Mouse (Mus musculus): ENCODE results near the gene Foxl1. TPM values are rescaled to one million over a fixed set of nuclear protein-coding genes. Genes with fewer than 3 reads are reported as not detected.

Gene Foxl1
- total RNA-seq, 2 experiments from 2014 or later, result not detected

- DNase-seq, result no peak
- intact Hi-C loops (cut with DNase I), result no loop called here
- Histone ChIP-seq H3K4me3 (no peak overlapping the region), H3K27ac (no peak overlapping the region)
- no peak for TF ChIP-seq CTCF (IDR thresholded peaks at IDR 0.05)
These were observed 42.2 kb upstream of the Foxl1 start for GRCm38 (mm10) chr8:121085561-121085960.

- no peak for DNase-seq
- H3K4me3 ChIP-seq, result no peak overlapping the region
- H3K27ac ChIP-seq, result no peak overlapping the region
- no peak for TF ChIP-seq CTCF (IDR thresholded peaks at IDR 0.05)
- intact Hi-C loops (cut with DNase I), result no loop called here
These were observed 41.5 kb upstream of the Foxl1 start for GRCm38 (mm10) chr8:121086004-121086900.

GRCm38 (mm10) chr8:121088281-121088680 is 39.5 kb upstream of the Foxl1 start:
- H3K27ac ChIP-seq, result no peak overlapping the region
- no peak overlapping the region for H3K4me3 ChIP-seq
- intact Hi-C loops (cut with DNase I), result no loop called here
- no peak for TF ChIP-seq CTCF (IDR thresholded peaks at IDR 0.05)
- no peak for DNase-seq

- H3K27ac ChIP-seq, result no peak overlapping the region
- TF ChIP-seq CTCF (IDR thresholded peaks at IDR 0.05), result no peak
- no peak for DNase-seq
- H3K4me3 ChIP-seq, result no peak overlapping the region
- intact Hi-C loops (cut with DNase I), result no loop called here
These were observed 38.7 kb upstream of the Foxl1 start for GRCm38 (mm10) chr8:121088871-121089630.

- DNase-seq, result no peak
- H3K4me3 ChIP-seq, result no peak overlapping the region
- no peak for TF ChIP-seq CTCF (IDR thresholded peaks at IDR 0.05)
- intact Hi-C loops (cut with DNase I), result no loop called here
- H3K27ac ChIP-seq, result no peak overlapping the region
These were observed 37.9 kb upstream of the Foxl1 start for GRCm38 (mm10) chr8:121089631-121090380.

GRCm38 (mm10) chr8:121090716-121091115 is 37.0 kb upstream of the Foxl1 start:
- DNase-seq, result no peak

GRCm38 (mm10) chr8:121092141-121092540 is 35.6 kb upstream of the Foxl1 start:
- no peak for DNase-seq
- TF ChIP-seq CTCF (IDR thresholded peaks at IDR 0.05), result no peak
- Histone ChIP-seq H3K27ac (no peak overlapping the region), H3K4me3 (no peak overlapping the region; the same call in 1 of the 2 replicates)
- intact Hi-C loops (cut with DNase I), result loop anchor here (1.0 kb wide), 3 partner anchors 122 to 271 kb away; no protein-coding TSS in a partner anchor

More at GRCm38 (mm10) chr8:121090716-121091115, 37.0 kb upstream of the Foxl1 start:
- Histone ChIP-seq H3K4me3 (no peak overlapping the region), H3K27ac (no peak overlapping the region)
- TF ChIP-seq CTCF (IDR thresholded peaks at IDR 0.05), result peak; percentile 22; the same call in 1 of the 2 replicates
- intact Hi-C loops (cut with DNase I), result no loop called here

GRCm38 (mm10) chr8:121092627-121093026 is 35.1 kb upstream of the Foxl1 start:
- H3K4me3 ChIP-seq, result peak overlapping the region; percentile 24; the same call in 1 of the 2 replicates
- peak; percentile 86 for DNase-seq
- no peak overlapping the region for H3K27ac ChIP-seq
- intact Hi-C loops (cut with DNase I), result loop anchor here (1.0 kb wide), 3 partner anchors 122 to 271 kb away; no protein-coding TSS in a partner anchor
- peak; percentile 91 for TF ChIP-seq CTCF (IDR thresholded peaks at IDR 0.05)

GRCm38 (mm10) chr8:121093496-121093895 is 34.2 kb upstream of the Foxl1 start:
- no peak for DNase-seq
- H3K27ac ChIP-seq, result no peak overlapping the region
- no peak overlapping the region for H3K4me3 ChIP-seq
- intact Hi-C loops (cut with DNase I), result no loop called here
- TF ChIP-seq CTCF (IDR thresholded peaks at IDR 0.05), result no peak

- Histone ChIP-seq H3K27ac (no peak overlapping the region), H3K4me3 (no peak overlapping the region)
- intact Hi-C loops (cut with DNase I), result loop anchor here (10.0 kb wide), 1 partner anchor 429 kb away; no protein-coding TSS in a partner anchor
- peak; percentile 75 for DNase-seq
- peak; percentile 100 for TF ChIP-seq CTCF (IDR thresholded peaks at IDR 0.05)
These were observed 23.5 kb upstream of the Foxl1 start for GRCm38 (mm10) chr8:121104049-121104818.

Data from gastrocnemius, adult 2 months (tissue).